Mouse (Mus musculus) liver, embryonic 14.5 days (tissue): ENCODE results near the gene Ercc6. TPM values are rescaled to one million over a fixed set of nuclear protein-coding genes. Genes with fewer than 3 reads are reported as not detected.

Experiments
- ATAC-seq: fragments of 200-750 bp; cut with Nextera tagmentation; 2 replicates; pipeline ENCODE4 v1.8.0; 2017; ENCODE audit warnings: moderate number of reproducible peaks, mild to moderate bottlenecking, moderate library complexity; ENCODE audit not compliant: insufficient read depth
- DNase-seq, 3 experiments: peaks; one replicate each; pipeline ENCODE4 v3.0.0-alpha.2; 2012 to 2013; ENCODE audit warnings: low read depth in 3 of 3, low spot score in 3 of 3
- H3K27ac ChIP-seq: fragments of 300-500 bp; sonication (generic); 2 replicates; pipeline ENCODE4 v1.5.1; 2014; ENCODE audit warnings: moderate library complexity, mild to moderate bottlenecking, control low read depth, inconsistent platforms
- H3K27me3 ChIP-seq: fragments of 300-500 bp; sonication (generic); 2 replicates; pipeline ENCODE4 v1.6.1; 2014; ENCODE audit warnings: mild to moderate bottlenecking, low read length, moderate library complexity; ENCODE audit not compliant: control insufficient read depth, insufficient read depth
- H3K36me3 ChIP-seq: fragments of 300-500 bp; sonication (generic); replicated peaks from 2 replicates; pipeline ENCODE4 v1.6.1; 2014; ENCODE audit warnings: low read depth; ENCODE audit not compliant: control insufficient read depth, insufficient read depth
- H3K4me1 ChIP-seq, 2 experiments: fragments of 200-500 bp in 1 of 2; fragments of 300-500 bp in 1 of 2; sonication (generic) in 1 of 2; replicated peaks; 2 replicates each; pipeline ENCODE4 v1.6.1; 2012 to 2014; ENCODE audit warnings: antibody characterized with exemption in 1 of 2, inconsistent platforms in 1 of 2, low read length in 1 of 2; ENCODE audit not compliant: control insufficient read depth in 2 of 2, insufficient read depth in 2 of 2
- H3K4me2 ChIP-seq: fragments of 300-500 bp; sonication (generic); 2 replicates; pipeline ENCODE4 v1.6.1; 2014; ENCODE audit warnings: low read depth, mild to moderate bottlenecking, control low read depth, moderate library complexity
- H3K4me3 ChIP-seq, 2 experiments: fragments of 200-500 bp in 1 of 2; fragments of 300-500 bp in 1 of 2; sonication (generic) in 1 of 2; 2 replicates each; pipeline ENCODE4 v1.5.1; 2012 to 2014; ENCODE audit warnings: low read depth in 2 of 2, low read length in 2 of 2, mild to moderate bottlenecking in 2 of 2, control low read depth in 1 of 2, inconsistent platforms in 1 of 2, moderate library complexity in 1 of 2; ENCODE audit not compliant: insufficient read depth in 1 of 2
- H3K9ac ChIP-seq: fragments of 300-500 bp; sonication (generic); replicated peaks from 2 replicates; pipeline ENCODE4 v1.6.1; 2014; ENCODE audit warnings: mild to moderate bottlenecking, control low read depth, moderate library complexity
- H3K9me3 ChIP-seq: fragments of 300-500 bp; sonication (generic); 2 replicates; pipeline ENCODE4 v1.6.1; 2016; ENCODE audit warnings: low read length, mixed read lengths; ENCODE audit not compliant: control insufficient read depth
- CTCF ChIP-seq: IDR thresholded peaks from 2 replicates; pipeline ENCODE4 v1.5.1; 2016; ENCODE audit warnings: antibody characterized with exemption, low read depth, control low read depth
- EP300 ChIP-seq: IDR thresholded peaks from 2 replicates; pipeline ENCODE4 v1.6.1; 2016; ENCODE audit warnings: antibody characterized with exemption, low read depth
- WGBS: fragments of 180-500 bp; shearing (Covaris S2); extraction: QIAGEN DNeasy Blood & Tissue Kit; methylation state at CpG from one replicate; pipeline ENCODE4 v1.1.7; 2014; ENCODE audit not compliant: insufficient replicate concordance; 5-methylcytosine and 5-hydroxymethylcytosine counted together
- polyA plus RNA-seq, 2 experiments: library from polyadenylated mRNA; depleted of rRNA in 1 of 2; stranded (reverse) in 1 of 2; unstranded in 1 of 2; fragments of >200 nt; fragmentation: Nextera tagmentation in 1 of 2; extraction: Ambion mirVana in 1 of 2; gene quantifications; 2 replicates each; pipeline versions ENCODE4 v1.2.1 to v1.2.3; 2012 to 2014

Ercc6 gene
- polyA plus RNA-seq, 2 experiments, result 3.4 to 6.5 TPM

DNA sequence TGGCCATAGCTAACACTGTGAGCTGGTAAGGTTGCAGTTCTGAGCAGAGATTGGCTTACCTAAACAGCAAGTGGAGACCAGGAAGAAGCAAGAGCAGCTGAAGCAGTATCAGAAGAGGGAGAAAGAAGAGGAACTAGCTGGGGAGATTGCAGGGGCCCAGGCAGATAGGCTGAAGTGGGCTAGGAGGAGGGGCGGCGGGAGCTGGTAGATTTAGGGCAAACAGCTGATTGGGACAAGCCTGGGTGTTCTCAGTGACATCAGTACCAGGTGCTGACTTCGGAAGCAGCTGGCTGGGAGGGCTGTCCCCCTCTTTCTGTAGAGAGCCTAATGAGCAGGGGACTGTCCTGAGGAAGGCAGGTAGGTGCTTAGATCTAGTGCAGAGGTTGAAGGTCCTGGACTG is 48.1 kb downstream of the Ercc6 start:
- no peaks in the 10 kb centered on the region for H3K4me1 ChIP-seq
- DNase-seq (no peak), ATAC-seq (no peak)
- no peak overlapping the region for H3K4me2 ChIP-seq
- H3K9ac ChIP-seq, result no peak overlapping the region
- WGBS, result 66% methylated on average over 3 of the region's 3 CpGs
- peaks cover 14% of the 10 kb centered on the region for H3K36me3 ChIP-seq
- no peak for TF ChIP-seq CTCF
- TF ChIP-seq EP300, result no peak
- H3K27me3 ChIP-seq, result no peaks in the 10 kb centered on the region
- H3K4me3 ChIP-seq, result no peak overlapping the region
- no peaks in the 10 kb centered on the region for H3K9me3 ChIP-seq
- no peak overlapping the region for H3K27ac ChIP-seq

DNA sequence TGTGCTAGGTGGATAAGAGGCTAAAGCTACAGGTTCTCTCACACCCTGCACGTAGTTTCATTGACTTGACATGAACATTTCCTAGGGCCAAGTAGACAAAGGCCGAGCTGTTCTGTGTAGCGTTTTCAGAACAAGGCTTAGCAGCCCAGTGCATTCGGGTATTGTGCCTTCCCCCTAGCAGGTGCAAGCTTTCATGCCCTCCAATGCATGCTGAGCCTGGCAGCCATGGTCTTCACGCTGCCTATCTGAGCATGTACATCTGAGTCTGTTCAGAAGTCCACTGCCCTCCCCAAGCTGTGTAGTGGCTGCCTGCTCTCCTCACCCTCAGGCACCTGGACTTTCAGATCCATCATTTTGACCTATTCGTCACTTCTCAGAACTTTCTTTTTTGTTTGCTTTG is 50.3 kb downstream of the Ercc6 start:
- no peak for TF ChIP-seq CTCF
- no peak for TF ChIP-seq EP300

GRCm38 (mm10) chr14:32572519-32572918 is 59.2 kb downstream of the Ercc6 start:
- Histone ChIP-seq H3K4me1 (no peaks in the 10 kb centered on the region), H3K9ac (no peak overlapping the region), H3K4me2 (no peak overlapping the region), H3K36me3 (peaks cover 22% of the 10 kb centered on the region), H3K4me3 (no peak overlapping the region), H3K27me3 (no peaks in the 10 kb centered on the region), H3K9me3 (no peaks in the 10 kb centered on the region), H3K27ac (no peak overlapping the region)
- ATAC-seq (no peak), DNase-seq (no peak)
- TF ChIP-seq CTCF (no peak), EP300 (no peak)
- 66% methylated on average over 8 of the region's 8 CpGs for WGBS

More for the DNA sequence above, 50.3 kb downstream of the Ercc6 start:
- Histone ChIP-seq H3K9ac (no peak overlapping the region), H3K4me2 (no peak overlapping the region), H3K36me3 (peaks cover 18% of the 10 kb centered on the region), H3K27ac (no peak overlapping the region), H3K4me1 (no peaks in the 10 kb centered on the region), H3K9me3 (no peaks in the 10 kb centered on the region), H3K4me3 (no peak overlapping the region), H3K27me3 (no peaks in the 10 kb centered on the region)
- WGBS, result 79% methylated on average over 6 of the region's 6 CpGs
- DNase-seq, result no peak
- ATAC-seq, result no peak

DNA sequence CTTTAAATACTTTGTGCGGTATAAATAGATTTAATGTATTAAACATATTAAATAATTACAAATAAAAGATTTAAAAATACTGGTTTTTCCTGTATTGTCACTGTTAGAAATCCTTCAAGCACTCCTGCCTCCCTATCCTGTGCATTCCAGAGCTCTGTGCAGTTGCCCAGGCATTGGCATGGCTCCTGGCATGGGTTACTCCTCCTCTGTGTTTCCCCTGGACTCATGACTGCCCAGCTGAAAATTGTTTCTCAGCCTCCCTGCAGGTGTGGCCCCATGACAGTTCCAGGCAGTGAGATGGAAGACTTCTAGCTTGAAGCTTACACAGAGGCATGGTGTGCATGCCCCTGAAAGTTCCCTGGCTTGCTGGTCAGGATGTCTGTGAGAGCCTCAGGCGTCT is 65.1 kb downstream of the Ercc6 start:
- Histone ChIP-seq H3K27ac (no peak overlapping the region), H3K4me3 (no peak overlapping the region), H3K9ac (no peak overlapping the region), H3K4me1 (no peaks in the 10 kb centered on the region), H3K27me3 (no peaks in the 10 kb centered on the region), H3K9me3 (no peaks in the 10 kb centered on the region), H3K36me3 (peaks cover 5% of the 10 kb centered on the region; the same call in 1 of the 2 replicates), H3K4me2 (no peak overlapping the region)
- no peak for DNase-seq
- TF ChIP-seq EP300, result no peak
- no peak for TF ChIP-seq CTCF
- 82% methylated on average over 2 of the region's 2 CpGs for WGBS
- ATAC-seq, result no peak

- H3K4me1 ChIP-seq, result no peaks in the 10 kb centered on the region
- no peak overlapping the region for H3K4me3 ChIP-seq
- 67% methylated on average over 9 of the region's 9 CpGs for WGBS
- TF ChIP-seq EP300 (no peak), CTCF (no peak)
- H3K9me3 ChIP-seq, result no peaks in the 10 kb centered on the region
- H3K9ac ChIP-seq, result no peak overlapping the region
- DNase-seq (no peak), ATAC-seq (no peak)
- H3K36me3 ChIP-seq, result no peaks in the 10 kb centered on the region
- no peak overlapping the region for H3K27ac ChIP-seq
- no peaks in the 10 kb centered on the region for H3K27me3 ChIP-seq
- no peak overlapping the region for H3K4me2 ChIP-seq
Observed at GRCm38 (mm10) chr14:32583696-32584095, 70.4 kb downstream of the Ercc6 start.
